Mouse (Mus musculus) brain, embryonic 14.5 days (tissue): ENCODE data around the gene Igfbp6.

Experiments
- CTCF ChIP-seq: fragments of 200-500 bp; IDR thresholded peaks from 2 replicates; pipeline ENCODE4 v1.5.1; 2012; ENCODE audit warnings: inconsistent platforms, mild to moderate bottlenecking, moderate library complexity, borderline replicate concordance; ENCODE audit not compliant: insufficient read depth, insufficient read length; ENCODE audit errors: extremely low read depth
- POLR2A ChIP-seq: fragments of 200-500 bp; IDR thresholded peaks from 2 replicates; pipeline ENCODE4 v1.6.1; 2012; ENCODE audit warnings: mild to moderate bottlenecking, inconsistent platforms, borderline replicate concordance; ENCODE audit not compliant: poor library complexity, insufficient read depth, insufficient read length, severe bottlenecking; ENCODE audit errors: extremely low read depth

GRCm38 (mm10) chr15:102147674-102148402 lies 3.7 kb downstream of the Igfbp6 start:
- TF ChIP-seq POLR2A (no peak), CTCF (no peak)
